Mouse (Mus musculus) lung, adult 2 months (tissue): ENCODE data around the gene Necab2.

ENCODE experiments used
- CTCF ChIP-seq: fragments of 200-500 bp; IDR thresholded peaks from 2 replicates; pipeline ENCODE4 v1.5.1; 2011; ENCODE audit warnings: mild to moderate bottlenecking, low read length, control low read depth; ENCODE audit not compliant: insufficient read depth
- POLR2A ChIP-seq: fragments of 200-500 bp; IDR thresholded peaks from 2 replicates; pipeline ENCODE4 v1.6.1; 2011; ENCODE audit warnings: low read depth, mild to moderate bottlenecking, control low read depth, low read length, borderline replicate concordance; ENCODE audit errors: extremely low read depth

- TF ChIP-seq CTCF = no peak
- TF ChIP-seq POLR2A = no peak
Measured at GRCm38 (mm10) chr8:119430250-119430649, 16.3 kb upstream of the Necab2 start.
